Mouse (Mus musculus) lung, embryonic 14.5 days (tissue): ENCODE measurements around the gene Armcx4. TPM values are rescaled to one million over a fixed set of nuclear protein-coding genes. Genes with fewer than 3 reads are reported as not detected.

Experiments
- ATAC-seq: fragments of 200-750 bp; cut with Nextera tagmentation; 2 replicates; pipeline ENCODE4 v1.8.0; 2017; ENCODE audit warnings: mild to moderate bottlenecking, moderate TSS enrichment, moderate library complexity; ENCODE audit not compliant: insufficient read depth
- DNase-seq: peaks from one replicate; pipeline ENCODE4 v3.0.0-alpha.2; 2015
- H3K27ac ChIP-seq: fragments of 300-500 bp; sonication (generic); 2 replicates; pipeline ENCODE4 v1.5.1; 2014; ENCODE audit warnings: low read depth, mild to moderate bottlenecking, moderate library complexity
- H3K27me3 ChIP-seq: fragments of 300-500 bp; sonication (generic); 2 replicates; pipeline ENCODE4 v1.6.1; 2014; ENCODE audit warnings: low read length, control low read depth; ENCODE audit not compliant: insufficient read depth
- H3K36me3 ChIP-seq: fragments of 300-500 bp; sonication (generic); 2 replicates; pipeline ENCODE4 v1.6.1; 2014; ENCODE audit warnings: control low read depth; ENCODE audit not compliant: insufficient read depth
- H3K4me1 ChIP-seq: fragments of 300-500 bp; sonication (generic); 2 replicates; pipeline ENCODE4 v1.6.1; 2014; ENCODE audit warnings: antibody characterized with exemption, control low read depth; ENCODE audit not compliant: insufficient read depth
- H3K4me2 ChIP-seq: fragments of 300-500 bp; sonication (generic); 2 replicates; pipeline ENCODE4 v1.6.1; 2014; ENCODE audit warnings: mild to moderate bottlenecking
- H3K4me3 ChIP-seq: fragments of 300-500 bp; sonication (generic); 2 replicates; pipeline ENCODE4 v1.5.1; 2014; ENCODE audit warnings: low read depth, low read length
- H3K9ac ChIP-seq: fragments of 300-500 bp; sonication (generic); 2 replicates; pipeline ENCODE4 v1.6.1; 2014
- H3K9me3 ChIP-seq: fragments of 300-500 bp; sonication (generic); 2 replicates; pipeline ENCODE4 v1.6.1; 2016; ENCODE audit warnings: low read depth, low read length, control low read depth
- CTCF ChIP-seq: IDR thresholded peaks from 2 replicates; pipeline ENCODE4 v1.5.1; 2016; ENCODE audit warnings: antibody characterized with exemption, low read depth
- WGBS: fragments of 180-500 bp; shearing (Covaris S2); extraction: QIAGEN DNeasy Blood & Tissue Kit; methylation state at CpG from one replicate; pipeline ENCODE4 v1.1.7; 2014; 5-methylcytosine and 5-hydroxymethylcytosine counted together
- polyA plus RNA-seq: library from polyadenylated mRNA; unstranded; fragments of >200 nt; fragmentation: Nextera tagmentation; extraction: Ambion mirVana; gene quantifications from 2 replicates; pipeline ENCODE4 v1.2.1, GENCODE M21; 2014

Gene Armcx4
- polyA plus RNA-seq = 6.3 and 6.9 TPM in 2 replicates

- H3K9ac ChIP-seq = peak within 1 kb of the TSS; percentile 74
- H3K4me3 ChIP-seq = peak within 1 kb of the TSS; percentile 57
- H3K4me2 ChIP-seq = peak within 1 kb of the TSS; percentile 63
- 24% methylated on average over 30 of the region's 33 CpGs for WGBS
- DNase-seq (peak; percentile 85), ATAC-seq (peak; percentile 96)
- H3K36me3 ChIP-seq = peaks cover 30% of the 10 kb centered on the region; the same call in 1 of the 2 replicates
- TF ChIP-seq CTCF = peak; percentile 38; the same call in 1 of the 2 replicates
- no peaks in the 10 kb centered on the region for H3K9me3 ChIP-seq
- no peaks in the 10 kb centered on the region for H3K4me1 ChIP-seq
- peak within 1 kb of the TSS; percentile 94 for H3K27ac ChIP-seq
- no peaks in the 10 kb centered on the region for H3K27me3 ChIP-seq
Measured at GRCm38 (mm10) chrX:134686267-134686666, at the start of gene Armcx4. Armcx4 (plus strand) TSS chrX:134686519.

DNA sequence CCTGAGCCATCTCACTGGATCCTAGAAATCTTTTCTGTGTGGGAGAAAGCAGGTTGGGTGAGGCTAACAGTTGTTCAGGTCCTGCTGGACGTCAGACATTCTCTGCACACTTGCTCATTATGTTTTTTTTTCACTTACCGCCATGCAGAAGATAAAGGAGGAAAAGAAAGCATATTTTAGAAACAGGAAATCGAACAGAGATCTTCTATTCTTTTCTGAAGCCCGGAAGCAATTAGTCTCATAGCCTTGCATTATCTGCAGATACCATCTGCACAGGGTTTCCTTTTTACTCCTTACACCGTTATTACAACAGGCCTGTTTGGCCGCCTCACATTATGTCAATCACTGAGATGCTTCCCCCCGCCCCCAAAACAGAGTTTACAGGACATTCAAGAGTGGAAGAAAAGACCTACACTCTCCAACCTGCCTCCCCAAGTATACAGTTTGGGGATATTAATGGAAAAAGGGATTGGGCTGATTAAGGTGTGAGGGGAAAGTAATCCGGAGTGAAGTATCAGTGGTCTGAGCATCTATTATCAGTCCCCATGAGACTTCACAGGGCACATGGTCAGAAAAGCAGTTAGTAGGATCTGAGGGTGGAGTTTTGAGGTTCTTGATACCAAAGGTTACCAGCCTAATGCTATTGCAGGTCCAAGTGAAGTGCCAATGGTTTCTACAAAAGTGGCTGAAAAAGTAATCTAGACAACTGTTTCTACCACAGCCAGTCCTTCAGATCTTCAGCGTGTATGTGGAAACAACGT, 45.1 kb upstream of the Armcx4 start:
- H3K4me3 ChIP-seq = no peak overlapping the region
- H3K36me3 ChIP-seq = no peaks in the 10 kb centered on the region
- WGBS = 50% methylated on average over 10 of the region's 10 CpGs
- no peak for TF ChIP-seq CTCF
- H3K4me1 ChIP-seq = no peaks in the 10 kb centered on the region
- no peak overlapping the region for H3K27ac ChIP-seq
- ATAC-seq (no peak; the same call in 1 of the 2 replicates), DNase-seq (peak; percentile 38)
- H3K4me2 ChIP-seq = no peak overlapping the region
- H3K27me3 ChIP-seq = no peaks in the 10 kb centered on the region
- H3K9ac ChIP-seq = no peak overlapping the region
- no peaks in the 10 kb centered on the region for H3K9me3 ChIP-seq

- Histone ChIP-seq H3K9ac (no peak overlapping the region), H3K4me3 (no peak overlapping the region), H3K4me1 (no peaks in the 10 kb centered on the region), H3K9me3 (no peaks in the 10 kb centered on the region), H3K27ac (no peak overlapping the region), H3K4me2 (no peak overlapping the region), H3K27me3 (no peaks in the 10 kb centered on the region), H3K36me3 (no peaks in the 10 kb centered on the region)
- no peak for TF ChIP-seq CTCF
- DNase-seq (no peak), ATAC-seq (no peak)
- 83% methylated on average over 1 of the region's 1 CpGs for WGBS
Measured at GRCm38 (mm10) chrX:134646338-134646737, 40.0 kb upstream of the Armcx4 start.

DNA sequence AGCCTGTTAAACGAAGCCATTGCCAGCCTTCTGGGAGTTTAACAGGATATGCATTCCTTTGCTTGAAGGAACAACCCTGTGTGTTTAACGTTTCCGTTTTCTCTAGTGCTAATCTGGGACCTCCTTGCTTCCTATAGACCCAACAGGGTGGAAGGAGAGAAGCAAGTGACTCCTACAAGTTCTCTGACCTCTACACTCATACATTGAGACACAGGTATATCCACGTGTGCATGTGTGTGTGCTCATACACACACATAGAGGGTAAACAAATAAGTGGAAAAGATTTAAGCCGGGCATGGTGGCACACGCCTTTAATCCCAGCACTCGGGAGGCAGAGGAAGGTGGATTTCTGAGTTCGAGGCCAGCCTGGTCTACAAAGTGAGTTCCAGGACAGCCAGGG, 38.9 kb upstream of the Armcx4 start:
- Histone ChIP-seq H3K4me1 (no peaks in the 10 kb centered on the region), H3K36me3 (no peaks in the 10 kb centered on the region), H3K4me3 (no peak overlapping the region), H3K9me3 (no peaks in the 10 kb centered on the region), H3K27me3 (no peaks in the 10 kb centered on the region), H3K9ac (no peak overlapping the region), H3K27ac (no peak overlapping the region), H3K4me2 (no peak overlapping the region)
- no peak for TF ChIP-seq CTCF
- 60% methylated on average over 8 of the region's 8 CpGs for WGBS
- DNase-seq (peak; percentile 2), ATAC-seq (peak; percentile 65; the same call in 1 of the 2 replicates)

GRCm38 (mm10) chrX:134648031-134648692, 38.2 kb upstream of the Armcx4 start:
- peak; percentile 95 for DNase-seq
- no peaks in the 10 kb centered on the region for H3K9me3 ChIP-seq
- TF ChIP-seq CTCF = peak; percentile 67
- H3K27me3 ChIP-seq = no peaks in the 10 kb centered on the region
- H3K27ac ChIP-seq = no peak overlapping the region
- no peak overlapping the region; the same call in 1 of the 2 replicates for H3K4me2 ChIP-seq
- no peak overlapping the region for H3K9ac ChIP-seq
- no peaks in the 10 kb centered on the region for H3K36me3 ChIP-seq
- ATAC-seq = peak; percentile 83
- H3K4me3 ChIP-seq = no peak overlapping the region
- H3K4me1 ChIP-seq = no peaks in the 10 kb centered on the region
- 22% methylated on average over 11 of the region's 11 CpGs for WGBS

GRCm38 (mm10) chrX:134652061-134652460, 34.3 kb upstream of the Armcx4 start:
- WGBS = 67% methylated on average over 1 of the region's 1 CpGs
- no peak for ATAC-seq
- no peak for DNase-seq
- Histone ChIP-seq H3K9ac (no peak overlapping the region), H3K27me3 (no peaks in the 10 kb centered on the region), H3K4me2 (no peak overlapping the region), H3K9me3 (no peaks in the 10 kb centered on the region), H3K27ac (no peak overlapping the region), H3K36me3 (no peaks in the 10 kb centered on the region), H3K4me3 (no peak overlapping the region), H3K4me1 (no peaks in the 10 kb centered on the region)
- TF ChIP-seq CTCF = no peak

DNA sequence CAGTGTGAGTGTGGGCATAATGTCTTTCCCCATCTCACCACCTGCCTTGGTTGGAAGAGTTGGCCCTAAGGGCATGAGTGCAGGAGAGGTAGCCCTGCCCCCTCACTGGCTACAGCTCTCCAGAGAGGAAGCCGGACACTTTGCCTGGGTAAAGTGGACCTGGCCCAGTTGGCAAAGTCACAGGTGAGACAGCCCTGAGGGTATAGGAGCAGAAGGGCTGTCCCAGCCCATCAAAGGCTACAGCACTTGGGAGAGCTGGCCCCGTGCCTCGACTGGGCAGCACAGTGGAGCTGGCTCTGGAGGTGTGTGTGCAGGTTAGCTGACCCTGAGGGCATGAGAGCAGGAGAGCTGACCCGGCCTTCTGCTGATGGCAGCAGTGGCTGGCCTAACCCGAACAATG, 24.7 kb upstream of the Armcx4 start:
- WGBS = 82% methylated on average over 5 of the region's 5 CpGs
- Histone ChIP-seq H3K9me3 (no peaks in the 10 kb centered on the region), H3K4me2 (no peak overlapping the region), H3K27ac (no peak overlapping the region), H3K27me3 (no peaks in the 10 kb centered on the region), H3K36me3 (no peaks in the 10 kb centered on the region), H3K4me1 (no peaks in the 10 kb centered on the region), H3K4me3 (no peak overlapping the region), H3K9ac (no peak overlapping the region)
- DNase-seq (no peak), ATAC-seq (no peak)
- no peak for TF ChIP-seq CTCF
